Mouse (Mus musculus) bone marrow, adult 2 months (tissue): ENCODE data around the gene Smpdl3b.

ENCODE experiments used
- CTCF ChIP-seq: fragments of 200-500 bp; IDR thresholded peaks from 2 replicates; pipeline ENCODE4 v1.5.1; 2011; ENCODE audit warnings: low read length, control low read depth; ENCODE audit not compliant: control insufficient read depth, insufficient read depth
- POLR2A ChIP-seq: fragments of 200-500 bp; IDR thresholded peaks from 2 replicates; pipeline ENCODE4 v1.6.1; 2011; ENCODE audit warnings: low read depth, mild to moderate bottlenecking, control low read depth, low read length, borderline replicate concordance; ENCODE audit not compliant: control insufficient read depth

DNA sequence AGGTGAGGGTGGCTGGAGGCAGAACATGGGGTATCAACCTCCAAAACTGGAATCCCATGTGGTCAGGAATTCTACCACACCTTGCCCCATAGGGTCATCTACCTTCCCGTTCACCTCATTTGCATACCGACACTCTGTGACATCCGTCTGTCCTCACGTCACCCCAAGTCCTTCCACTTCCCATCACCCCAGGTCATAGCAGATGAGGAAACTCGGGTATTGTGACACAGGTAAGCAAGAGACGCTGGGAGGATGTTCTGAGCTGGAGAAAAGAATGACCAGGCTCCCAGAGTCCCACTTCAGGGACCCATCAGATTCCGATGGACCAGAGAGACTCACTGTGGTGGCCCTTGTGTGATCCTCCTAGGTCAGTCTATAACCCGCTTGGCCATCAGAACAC lies 37.7 kb upstream of the Smpdl3b start:
- TF ChIP-seq POLR2A (no peak), CTCF (no peak)
